Mouse (Mus musculus) CD4-positive, CD25-positive, alpha-beta regulatory T cell, adult 4 months (primary cell): ENCODE measurements around the gene Rpl11. TPM values are rescaled to one million over a fixed set of nuclear protein-coding genes. Genes with fewer than 3 reads are reported as not detected.
"Not testable (repeated sequence)": the region's sequence is repeated elsewhere in the genome, so short reads cannot be mapped to it uniquely, and the experiment has no call there.

Source experiments
- ATAC-seq: one replicate; pipeline ENCODE4 v1.8.0; 2017
- polyA plus RNA-seq, 2 experiments: library from polyadenylated mRNA; unstranded; fragments of 100-300 nt; shearing (Covaris generic); gene quantifications; one replicate each; pipeline ENCODE4 v1.2.1; 2017

The Rpl11 gene
- polyA plus RNA-seq, 2 experiments from 2014 or later = 954 to 1,576 TPM

DNA sequence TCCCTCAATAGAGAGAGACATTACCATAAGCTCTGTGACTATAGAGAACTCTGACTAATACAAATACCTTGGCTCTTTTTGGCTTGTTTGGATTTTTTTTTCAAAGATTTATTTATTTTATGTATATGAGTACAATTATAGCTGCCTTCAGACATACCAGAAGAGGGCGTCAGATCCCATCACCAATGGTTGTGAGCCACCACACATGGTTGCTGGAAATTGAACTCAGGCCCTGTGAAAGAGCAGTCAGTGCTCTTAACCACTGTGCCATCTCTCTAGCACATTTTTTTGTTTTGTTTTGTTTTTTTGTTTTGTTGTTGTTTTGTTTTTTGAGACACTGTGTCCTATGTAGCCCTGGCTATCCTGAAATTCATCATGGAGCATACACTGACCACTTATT, 27.9 kb downstream of the Rpl11 start:
- ATAC-seq = no peak

DNA sequence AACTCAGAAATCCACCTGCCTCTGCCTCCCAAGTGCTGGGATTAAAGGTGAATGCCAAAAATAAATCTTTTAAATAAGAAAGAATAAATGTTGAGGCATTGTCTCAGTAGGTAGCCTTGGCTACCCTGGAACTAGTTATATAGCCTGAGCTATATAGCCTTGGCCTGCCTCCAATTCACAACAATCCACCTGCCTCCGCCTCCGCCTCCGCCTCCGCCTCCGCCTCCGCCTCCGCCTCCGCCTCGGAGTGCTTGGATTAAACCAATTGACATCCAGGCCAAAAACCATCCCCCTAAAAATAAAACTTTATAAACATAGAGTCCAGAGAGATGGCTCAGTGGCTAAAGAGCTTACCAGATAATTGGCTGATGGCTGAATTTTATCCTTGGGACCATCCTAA, 30.3 kb downstream of the Rpl11 start:
- ATAC-seq = no peak

GRCm38 (mm10) chr4:136021549-136022047, 31.6 kb downstream of the Rpl11 start, which contains the start of gene Eloa:
Eloa (minus strand) TSS chr4:136021763.
- peak; percentile 100 for ATAC-seq

DNA sequence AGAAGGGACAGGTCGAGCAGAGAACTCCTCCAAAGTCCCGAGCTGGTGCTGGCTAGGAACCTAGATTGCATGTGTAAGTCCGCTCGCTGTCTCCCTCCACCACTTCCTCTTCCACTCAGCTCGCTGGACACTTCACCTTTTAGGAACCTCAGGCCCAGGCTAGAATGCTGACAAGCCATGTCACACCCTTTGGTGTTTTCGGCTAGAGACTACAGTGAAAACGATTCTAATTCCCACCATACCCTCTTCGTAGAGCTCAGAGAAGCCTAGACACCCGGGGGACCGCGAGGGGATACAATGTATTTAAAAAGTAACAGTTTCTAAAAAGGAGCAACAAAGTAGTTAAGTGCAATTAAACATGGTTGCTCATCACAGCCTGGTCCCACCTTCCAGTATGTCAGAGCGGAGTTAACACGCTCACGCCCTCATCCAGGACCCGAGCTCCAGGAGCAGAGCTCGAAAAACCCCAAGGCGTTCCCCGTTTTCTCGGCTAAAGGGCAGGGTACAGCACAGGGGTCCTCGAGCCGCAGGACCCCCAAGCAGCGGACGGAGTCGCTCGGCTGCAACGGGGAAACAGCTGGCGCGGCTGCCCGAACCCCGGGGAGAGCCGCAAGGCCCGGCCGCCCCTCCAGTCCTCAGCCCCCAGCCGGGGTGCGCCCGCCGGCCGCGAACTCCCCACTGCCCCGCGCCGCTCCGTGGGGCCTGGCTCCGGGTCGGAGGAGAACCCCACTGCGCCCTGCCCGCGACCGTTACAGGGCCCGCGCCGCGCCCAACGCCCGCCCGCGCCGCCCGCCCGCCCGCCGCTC, 32.3 kb downstream of the Rpl11 start:
- ATAC-seq = no peak

DNA sequence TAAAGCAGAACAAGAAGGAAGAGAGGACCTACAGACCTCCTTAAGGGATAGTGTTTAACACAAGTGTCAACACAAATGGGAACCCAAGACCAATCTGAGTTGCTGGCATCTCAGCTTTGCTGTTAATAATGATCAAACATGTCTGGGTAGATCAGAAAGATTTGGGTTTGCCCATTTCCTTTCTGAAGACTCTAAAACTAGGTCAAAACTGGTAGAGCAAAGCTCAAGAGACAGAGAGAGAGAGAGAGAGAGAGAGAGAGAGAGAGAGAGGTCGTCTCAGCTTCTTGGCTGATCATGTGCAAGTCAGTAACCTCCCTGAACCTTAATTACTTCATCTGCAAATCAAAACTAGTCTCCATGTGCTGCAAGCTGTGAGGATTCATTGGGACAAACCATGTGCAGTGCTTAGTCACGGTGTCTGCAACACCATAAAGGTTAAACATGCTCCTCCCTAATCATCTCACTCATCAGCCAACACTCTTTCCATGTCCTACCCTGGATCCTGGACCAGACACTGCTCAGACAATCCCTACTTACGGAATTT, 37.1 kb downstream of the Rpl11 start:
- ATAC-seq = peak; percentile 74

GRCm38 (mm10) chr4:136010586-136010985, 42.6 kb downstream of the Rpl11 start:
- no peak for ATAC-seq

GRCm38 (mm10) chr4:136008782-136009447, 44.3 kb downstream of the Rpl11 start:
- no peak for ATAC-seq

DNA sequence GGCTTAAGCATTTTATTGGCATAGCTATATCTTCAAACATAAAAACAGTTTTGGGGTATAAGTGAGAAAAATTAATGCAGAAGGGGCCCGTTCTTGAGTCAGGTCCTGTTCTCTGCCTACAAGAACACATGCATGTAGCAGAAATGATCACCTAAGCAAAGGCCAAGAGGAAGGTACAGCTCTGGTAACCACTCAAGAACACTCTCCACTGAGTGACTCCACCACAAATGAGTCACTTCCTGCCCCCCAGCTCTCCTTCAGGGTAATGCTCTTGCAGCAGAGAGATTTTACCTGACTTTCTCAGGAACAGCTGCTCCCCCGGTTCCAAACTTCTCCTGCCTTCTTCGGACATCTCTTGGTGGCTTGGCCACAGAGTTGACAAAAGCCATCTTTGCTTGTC, 46.4 kb downstream of the Rpl11 start:
- peak; percentile 92 for ATAC-seq

DNA sequence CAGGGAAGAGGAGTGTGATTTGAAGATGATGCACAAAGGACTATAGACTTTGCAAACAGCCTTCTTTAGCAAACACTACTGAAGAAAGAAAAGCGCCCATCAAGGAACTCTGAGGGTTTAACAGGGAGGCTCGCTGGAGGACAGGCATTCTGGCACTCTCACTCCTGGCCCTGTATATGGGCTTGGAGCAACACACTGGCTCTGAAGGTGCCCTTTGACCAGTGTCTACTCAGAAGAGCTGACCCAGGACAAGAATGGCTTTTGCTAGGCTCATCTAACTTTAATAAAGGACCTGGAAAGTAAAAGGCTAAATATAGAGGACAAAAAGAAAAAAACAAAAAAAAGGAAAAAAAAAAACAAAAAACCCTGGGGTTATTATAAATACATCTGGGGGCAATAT, 48.3 kb downstream of the Rpl11 start:
- no peak for ATAC-seq

- no peak for ATAC-seq
Observed at GRCm38 (mm10) chr4:136004107-136004675, 49.0 kb downstream of the Rpl11 start.

- ATAC-seq = no peak
Observed at GRCm38 (mm10) chr4:135995118-135995517, 58.1 kb downstream of the Rpl11 start.

GRCm38 (mm10) chr4:135993941-135994340, 59.3 kb downstream of the Rpl11 start:
- ATAC-seq = no peak

GRCm38 (mm10) chr4:135987714-135988113, 65.5 kb downstream of the Rpl11 start:
- ATAC-seq = no peak

DNA sequence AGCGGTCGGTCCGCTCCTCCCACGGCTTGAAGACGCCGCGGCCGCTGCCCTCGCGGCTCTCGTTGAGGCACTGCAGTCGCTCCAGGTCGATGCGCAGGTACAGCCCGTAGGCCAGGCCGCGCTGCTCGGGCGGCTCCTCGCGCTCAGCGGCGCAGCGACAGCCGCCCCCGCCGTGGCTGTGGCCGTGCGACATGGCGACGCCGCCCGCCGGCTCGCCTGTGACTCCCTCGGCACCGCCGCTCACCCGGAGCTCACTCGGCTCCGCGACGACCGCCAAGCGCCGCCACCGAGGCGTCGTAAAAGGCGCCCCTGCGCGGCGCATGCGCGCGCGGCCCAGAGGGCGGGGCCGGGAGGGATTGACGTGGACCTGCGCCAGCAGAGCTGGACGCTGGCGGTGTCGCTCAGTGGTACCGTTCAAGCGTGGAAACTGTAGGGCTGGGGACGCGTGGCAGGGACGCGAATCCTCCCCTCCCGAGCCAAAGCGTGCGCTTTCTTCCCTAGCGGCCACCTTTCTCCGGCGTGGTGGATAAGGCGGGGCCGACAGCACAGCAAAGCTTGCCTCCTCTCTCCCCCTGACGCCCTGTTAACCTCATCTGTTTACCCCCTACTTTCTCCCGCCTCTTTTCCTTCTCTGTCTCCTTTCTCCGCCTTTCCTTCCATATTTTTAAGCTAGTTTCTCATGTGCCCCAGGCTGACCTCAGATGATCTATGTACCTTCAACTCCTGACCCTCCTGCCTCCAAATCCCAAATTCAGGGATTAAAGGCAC, 66.1 kb downstream of the Rpl11 start, which contains the start of gene Pithd1:
Gene Pithd1 (minus strand): TSS at position 322 of the 768 bp plus-strand sequence.
- ATAC-seq = peak; percentile 85

GRCm38 (mm10) chr4:135986301-135986942, 66.8 kb downstream of the Rpl11 start:
- ATAC-seq = peak; percentile 7

DNA sequence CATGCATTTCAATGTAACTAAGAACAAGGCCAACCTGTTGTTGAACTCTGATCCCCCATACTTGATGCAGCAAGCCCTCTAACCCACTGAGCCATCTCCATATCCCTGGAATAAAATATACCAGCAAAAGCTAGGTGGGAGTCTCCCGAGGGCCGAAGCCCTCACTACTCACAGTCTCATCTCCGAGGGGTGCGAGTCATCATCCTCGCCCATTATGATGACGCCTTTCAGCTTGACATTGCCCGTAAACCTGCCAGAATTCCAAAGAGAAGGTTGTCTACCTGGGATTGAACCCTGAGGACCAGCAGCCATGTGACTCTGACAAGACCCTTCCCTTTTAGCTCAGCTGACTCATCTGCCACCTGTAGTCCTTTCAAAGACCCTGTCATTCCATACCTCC, 67.5 kb downstream of the Rpl11 start:
- ATAC-seq = no peak

- no peak for ATAC-seq
Observed at GRCm38 (mm10) chr4:135985193-135985592, 68.0 kb downstream of the Rpl11 start.

- ATAC-seq = no peak
Observed at GRCm38 (mm10) chr4:135984556-135984955, 68.7 kb downstream of the Rpl11 start.

DNA sequence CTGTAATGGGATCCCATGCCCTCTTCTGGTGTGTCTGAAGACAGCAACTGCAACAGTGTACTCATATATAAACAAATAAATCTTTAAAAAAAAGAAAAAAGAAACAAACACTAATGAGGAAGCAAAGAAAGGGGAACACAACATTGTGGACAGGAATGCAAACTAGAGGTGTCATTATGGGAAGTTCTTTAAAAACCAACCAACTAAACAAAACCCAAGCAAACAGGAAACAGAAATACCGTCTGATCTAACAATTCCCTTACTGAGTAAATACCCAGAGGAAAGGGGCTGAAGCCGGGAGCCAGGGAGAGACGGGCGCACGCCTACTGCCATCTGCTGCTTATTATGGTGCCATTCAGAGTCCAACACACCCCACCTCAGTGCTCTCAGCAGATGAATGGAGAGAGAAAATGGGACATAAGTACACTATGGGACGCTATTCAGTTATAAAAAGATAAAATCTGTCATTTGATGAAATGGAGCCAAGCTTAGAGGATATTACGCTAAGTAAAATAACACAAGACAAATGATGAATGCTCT, 71.6 kb downstream of the Rpl11 start:
- no peak for ATAC-seq

GRCm38 (mm10) chr4:135980223-135980622, 73.0 kb downstream of the Rpl11 start:
- not testable (repeated sequence) for ATAC-seq
